Mouse (Mus musculus) testis, postnatal 14 days (tissue): ENCODE data around the gene Frmd6.

Source experiments
- DNase-seq: peaks from one replicate; pipeline ENCODE4 v3.0.0; 2021; ENCODE audit warnings: low spot score

Gene Frmd6

DNA sequence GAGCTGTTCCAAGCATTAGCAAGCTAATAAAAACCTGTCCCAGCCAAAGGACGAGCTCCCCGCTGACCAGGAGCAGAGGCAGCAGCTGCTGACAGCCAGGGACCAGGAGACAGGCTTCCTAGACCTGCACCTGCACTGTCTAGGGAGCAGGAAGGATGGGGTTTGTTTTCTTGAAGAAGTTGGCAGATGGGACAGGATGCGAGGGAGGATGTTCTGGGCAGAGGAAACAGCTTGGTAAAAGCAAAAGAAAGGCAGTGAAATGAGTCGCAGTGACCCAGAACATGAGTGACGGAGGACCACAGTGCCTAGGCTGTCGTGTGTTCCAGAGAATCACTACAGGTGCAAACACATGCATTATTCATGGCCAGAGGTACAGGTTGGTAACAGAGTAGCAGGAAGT lies 27.7 kb downstream of the Frmd6 start:
- DNase-seq = no peak

DNA sequence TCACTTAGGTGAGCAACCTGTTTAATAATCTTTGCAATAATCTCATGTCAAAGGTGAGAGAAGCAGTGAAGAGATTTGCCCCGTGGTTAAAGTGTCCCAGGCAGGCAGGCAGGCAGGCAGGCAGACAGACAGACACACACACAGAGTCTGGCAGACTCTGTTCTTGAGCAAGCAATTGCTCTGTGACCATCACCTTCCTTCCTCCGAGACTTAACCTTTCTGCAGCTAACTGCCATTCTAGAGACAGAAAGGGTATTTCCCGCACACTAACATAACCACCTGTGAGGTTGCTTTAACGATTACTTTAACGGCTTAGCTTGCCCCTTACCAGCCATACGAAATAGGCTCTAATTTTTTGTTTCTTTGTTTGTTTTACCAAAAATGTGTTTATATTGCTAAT lies 30.4 kb downstream of the Frmd6 start:
- no peak for DNase-seq

DNA sequence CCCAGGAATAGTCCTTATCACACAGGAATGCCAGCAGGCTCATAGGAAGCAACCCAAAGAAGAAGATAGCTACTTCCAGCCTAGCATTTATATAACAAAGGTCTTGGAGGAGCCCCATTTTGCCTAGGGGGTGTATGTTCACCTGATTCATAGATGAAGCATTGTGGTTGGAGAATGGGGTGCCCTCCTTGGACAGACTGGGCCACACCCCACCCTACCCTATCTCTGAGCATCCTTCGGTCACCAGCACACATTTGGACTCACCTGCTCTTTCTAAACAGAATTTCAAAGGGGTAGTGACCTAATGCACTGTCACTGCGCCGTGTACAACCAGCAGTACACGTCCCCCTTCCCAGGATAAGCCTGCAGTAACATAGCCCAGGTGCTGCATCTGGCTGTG lies 31.5 kb downstream of the Frmd6 start:
- DNase-seq = no peak

- no peak for DNase-seq
Observed at GRCm38 (mm10) chr12:70863281-70863680, 38.0 kb downstream of the Frmd6 start.

DNA sequence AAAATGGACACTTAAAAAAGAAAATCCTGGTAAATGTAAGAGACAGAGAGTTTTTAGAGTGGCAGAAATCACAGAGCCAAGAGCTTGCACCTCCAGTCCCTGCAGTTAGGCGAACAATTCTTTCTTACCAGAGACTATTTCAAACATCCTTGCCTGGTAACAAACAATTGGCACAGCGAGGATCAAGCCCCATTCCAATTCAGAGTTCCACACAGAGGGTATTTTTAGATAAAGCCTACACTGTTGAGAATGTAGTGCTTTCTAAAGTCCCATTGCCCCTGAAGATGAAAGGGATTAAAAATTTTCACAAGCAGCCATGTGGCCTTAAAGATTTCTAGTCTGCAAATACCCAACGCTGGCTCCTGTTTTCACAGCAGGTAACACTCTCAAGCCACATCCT lies 42.5 kb downstream of the Frmd6 start:
- no peak for DNase-seq

- peak; percentile 33 for DNase-seq
Observed at GRCm38 (mm10) chr12:70868190-70868987, 43.1 kb downstream of the Frmd6 start.

DNA sequence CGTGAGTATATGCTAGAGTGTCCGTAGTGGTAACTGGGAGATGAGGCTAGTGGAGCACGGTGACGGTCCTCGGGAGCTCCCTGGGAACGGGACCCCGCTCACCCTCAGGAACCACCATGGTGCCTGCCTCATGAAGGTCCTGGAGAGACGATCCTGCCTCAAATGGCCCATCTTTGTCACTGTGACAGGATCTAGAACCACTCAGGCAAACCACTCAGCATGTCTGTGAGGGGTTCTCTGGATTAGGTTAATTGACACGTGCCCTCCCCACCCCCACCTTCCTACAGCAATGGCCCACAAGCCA lies 43.6 kb downstream of the Frmd6 start:
- no peak for DNase-seq

- DNase-seq = no peak
Observed at GRCm38 (mm10) chr12:70873544-70873943, 48.2 kb downstream of the Frmd6 start.

DNA sequence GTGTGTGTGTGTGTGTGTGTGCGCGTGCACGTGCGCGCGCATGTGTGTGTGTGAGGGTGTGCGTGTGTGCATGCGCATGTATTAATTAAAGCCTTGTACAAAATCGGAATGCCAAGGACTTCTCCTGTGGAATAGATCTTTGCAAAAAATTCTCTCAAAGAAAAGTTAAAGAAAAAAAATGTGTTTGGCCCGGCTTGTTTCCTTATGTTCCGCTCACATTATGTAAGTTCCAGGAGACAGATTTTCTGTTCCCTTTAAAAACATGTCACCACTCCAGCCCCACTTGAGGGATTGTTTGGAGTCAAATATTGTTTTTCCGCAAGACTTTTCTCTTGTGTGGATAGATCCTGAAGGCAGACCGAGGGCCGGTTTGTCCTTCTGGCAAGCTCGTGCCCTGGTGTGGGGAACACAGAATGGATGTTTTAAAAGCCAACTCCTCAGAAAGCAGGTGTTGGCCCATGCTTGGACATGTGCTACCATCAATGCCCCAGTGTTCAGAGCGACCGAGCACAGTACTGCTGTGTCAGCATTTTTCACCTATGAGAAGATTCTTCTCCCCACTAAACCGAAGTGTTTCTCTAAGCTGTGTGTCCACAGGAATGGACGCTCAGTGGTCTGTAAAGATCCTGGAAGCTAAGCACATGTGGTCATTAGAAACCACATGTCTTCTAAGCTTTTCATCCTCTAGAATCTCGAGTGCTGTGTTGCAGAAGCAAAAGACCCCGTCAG lies 51.1 kb downstream of the Frmd6 start:
- no peak for DNase-seq

- no peak for DNase-seq
Observed at GRCm38 (mm10) chr12:70877926-70878710, 52.8 kb downstream of the Frmd6 start.

GRCm38 (mm10) chr12:70880396-70880975 lies 55.2 kb downstream of the Frmd6 start:
- no peak for DNase-seq

DNA sequence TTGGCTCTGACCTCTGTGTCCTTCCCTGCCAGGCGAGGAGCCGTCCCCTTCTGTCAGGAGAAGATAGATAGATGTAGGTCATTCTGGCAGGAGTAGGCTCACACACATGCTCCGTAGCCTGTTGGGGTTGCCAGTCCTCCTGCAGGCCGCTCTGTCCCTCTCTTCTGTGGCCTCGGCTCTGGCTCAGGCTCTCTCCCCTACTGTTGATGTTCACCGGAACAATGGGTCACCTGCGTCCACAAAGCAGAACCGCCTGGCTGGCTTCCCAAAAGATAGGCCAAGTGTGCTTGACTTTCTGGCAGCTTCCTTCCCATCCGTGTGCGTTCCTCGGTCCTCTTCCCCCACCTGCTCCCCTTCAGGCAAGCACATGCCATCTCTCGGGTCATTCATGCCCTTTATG lies 56.0 kb downstream of the Frmd6 start:
- no peak for DNase-seq

GRCm38 (mm10) chr12:70881854-70882253 lies 56.5 kb downstream of the Frmd6 start:
- no peak for DNase-seq

DNA sequence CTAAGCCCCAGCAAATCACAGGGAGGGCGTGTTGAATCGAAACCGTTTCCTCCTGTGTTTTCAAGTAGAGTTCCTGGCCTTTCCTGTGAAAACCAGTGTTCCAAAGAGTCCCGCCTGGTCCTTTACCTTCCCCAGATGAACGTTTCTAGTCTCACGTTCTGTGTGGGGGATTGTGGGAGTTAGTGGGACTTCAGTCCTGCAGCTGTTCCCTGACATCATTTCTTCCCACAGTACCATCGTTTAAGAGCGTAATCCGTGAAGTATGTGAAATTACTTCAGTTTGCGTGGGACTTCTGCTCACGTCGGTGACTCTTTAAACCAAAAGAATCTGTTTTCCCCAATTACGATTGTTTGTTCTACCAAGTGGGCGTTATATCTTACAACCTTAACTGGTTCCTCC lies 57.8 kb downstream of the Frmd6 start:
- DNase-seq = no peak

GRCm38 (mm10) chr12:70884113-70884512 lies 58.8 kb downstream of the Frmd6 start:
- no peak for DNase-seq

- no peak for DNase-seq
Observed at GRCm38 (mm10) chr12:70884973-70885372, 59.7 kb downstream of the Frmd6 start.

DNA sequence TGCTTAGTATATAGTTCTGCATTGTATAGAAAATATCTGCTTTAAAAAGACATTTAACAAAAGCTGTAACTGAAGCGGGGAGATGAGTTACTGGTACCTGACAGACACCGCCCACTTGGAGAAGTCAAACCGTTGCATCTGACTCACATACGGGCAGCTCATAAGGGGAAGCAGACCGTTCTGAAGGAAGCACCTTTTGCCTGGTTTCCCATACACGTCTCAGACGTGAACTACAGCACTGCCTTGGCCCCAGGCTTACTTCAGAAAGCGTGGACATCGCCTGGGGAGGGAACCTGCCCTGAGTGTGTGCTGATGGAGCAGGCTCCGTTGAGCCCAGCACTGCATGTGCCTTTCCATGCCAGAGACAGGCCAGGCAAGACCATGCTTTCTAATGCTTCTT lies 60.3 kb downstream of the Frmd6 start:
- no peak for DNase-seq

- no peak for DNase-seq
Observed at GRCm38 (mm10) chr12:70890405-70890804, 65.1 kb downstream of the Frmd6 start.

- no peak for DNase-seq
Observed at GRCm38 (mm10) chr12:70890874-70891470, 65.7 kb downstream of the Frmd6 start.

DNA sequence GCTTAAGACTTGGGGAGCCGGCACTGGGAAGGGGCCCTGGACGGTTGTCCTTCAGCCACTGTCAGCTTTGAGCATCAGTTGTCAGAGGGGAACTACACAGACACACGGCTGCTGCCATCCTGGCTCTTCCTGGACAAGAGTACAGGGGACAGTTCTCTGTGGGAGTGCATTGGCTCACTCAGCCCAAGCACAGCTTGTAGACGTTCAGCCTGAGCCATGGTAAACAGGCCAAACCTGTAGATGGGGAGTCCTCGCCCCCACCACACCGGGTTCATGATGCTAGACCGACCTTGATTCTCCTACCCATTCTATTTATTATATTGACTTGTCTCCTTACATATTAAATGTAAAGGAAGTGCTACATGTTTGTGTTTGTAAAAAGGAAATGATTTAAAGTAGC lies 70.0 kb downstream of the Frmd6 start:
- DNase-seq = no peak

DNA sequence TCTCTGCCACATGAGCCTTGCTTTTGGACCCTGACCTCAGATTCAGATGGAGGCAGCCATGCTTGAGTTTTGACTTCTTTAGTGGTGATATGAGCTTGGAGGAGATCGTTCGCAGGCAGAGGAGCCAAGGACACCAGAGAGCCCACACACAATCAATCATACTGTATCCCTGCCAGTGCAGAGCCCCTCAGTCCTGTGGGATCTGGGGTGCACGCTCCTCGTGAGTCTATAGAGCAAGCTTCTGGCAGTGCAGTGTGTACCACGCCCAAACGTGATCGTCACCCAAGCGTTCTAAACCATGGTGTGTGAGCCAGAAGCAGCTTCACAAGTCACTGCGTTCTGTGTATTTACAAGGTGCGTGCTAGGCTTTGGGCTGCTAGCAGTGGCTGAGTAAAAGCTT lies 70.8 kb downstream of the Frmd6 start:
- DNase-seq = no peak

DNA sequence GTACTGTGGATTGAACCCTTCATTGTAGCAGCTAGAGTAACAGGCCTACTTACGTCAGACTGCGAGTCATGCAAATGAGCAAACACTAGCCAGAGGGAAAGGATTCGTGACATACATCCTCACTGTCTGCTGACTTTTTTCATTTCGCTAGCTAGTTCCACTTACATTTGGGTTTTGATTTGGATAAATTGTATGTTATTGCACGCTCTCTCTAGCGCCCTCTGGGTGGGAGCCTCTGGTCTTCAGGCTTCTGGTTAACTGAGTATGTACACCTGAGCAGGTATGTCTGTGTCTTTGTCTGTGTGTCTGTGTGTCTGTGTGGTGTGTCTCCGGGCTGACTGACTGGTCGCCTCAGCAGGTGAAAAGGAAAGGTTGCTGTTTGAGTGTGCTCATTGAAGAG lies 72.1 kb downstream of the Frmd6 start:
- DNase-seq = no peak
